Mouse (Mus musculus) neural tube, embryonic 13.5 days (tissue): ENCODE measurements around the gene Btbd1. TPM values are rescaled to one million over a fixed set of nuclear protein-coding genes. Genes with fewer than 3 reads are reported as not detected.

ENCODE experiments used
- ATAC-seq: fragments of 200-750 bp; cut with Nextera tagmentation; 2 replicates; pipeline ENCODE4 v1.8.0; 2017; ENCODE audit warnings: low read depth, mild to moderate bottlenecking, moderate TSS enrichment, moderate library complexity
- H3K27ac ChIP-seq: fragments of 300-500 bp; sonication (generic); replicated peaks from 2 replicates; pipeline ENCODE4 v1.5.1; 2015; ENCODE audit warnings: moderate library complexity, mild to moderate bottlenecking, inconsistent platforms
- H3K27me3 ChIP-seq: fragments of 300-500 bp; sonication (generic); 2 replicates; pipeline ENCODE4 v1.6.1; 2015; ENCODE audit warnings: mild to moderate bottlenecking, inconsistent platforms
- H3K36me3 ChIP-seq: fragments of 300-500 bp; sonication (generic); 2 replicates; pipeline ENCODE4 v1.6.1; 2015; ENCODE audit warnings: mild to moderate bottlenecking, inconsistent platforms
- H3K4me1 ChIP-seq: fragments of 300-500 bp; sonication (generic); replicated peaks from 2 replicates; pipeline ENCODE4 v1.6.1; 2015; ENCODE audit warnings: inconsistent platforms
- H3K4me2 ChIP-seq: fragments of 300-500 bp; sonication (generic); 2 replicates; pipeline ENCODE4 v1.6.1; 2015; ENCODE audit warnings: inconsistent platforms, mild to moderate bottlenecking, moderate library complexity
- H3K4me3 ChIP-seq: fragments of 300-500 bp; sonication (generic); 2 replicates; pipeline ENCODE4 v1.5.1; 2015; ENCODE audit warnings: mild to moderate bottlenecking, inconsistent platforms
- H3K9ac ChIP-seq: fragments of 300-500 bp; sonication (generic); 2 replicates; pipeline ENCODE4 v1.6.1; 2015; ENCODE audit warnings: moderate library complexity, mild to moderate bottlenecking, inconsistent platforms
- H3K9me3 ChIP-seq: fragments of 300-500 bp; sonication (generic); 2 replicates; pipeline ENCODE4 v1.6.1; 2016; ENCODE audit warnings: inconsistent platforms
- WGBS: fragments of 180-500 bp; shearing (Covaris S2); methylation state at CpG from one replicate; pipeline ENCODE4 v1.1.7; 2015; 5-methylcytosine and 5-hydroxymethylcytosine counted together
- polyA plus RNA-seq: library from polyadenylated mRNA; unstranded; fragments of >200 nt; fragmentation: Nextera tagmentation; extraction: Ambion mirVana; gene quantifications from 2 replicates; pipeline ENCODE4 v1.2.1, GENCODE M21; 2015

Gene Btbd1
- polyA plus RNA-seq = 97.1 and 102 TPM in 2 replicates

DNA sequence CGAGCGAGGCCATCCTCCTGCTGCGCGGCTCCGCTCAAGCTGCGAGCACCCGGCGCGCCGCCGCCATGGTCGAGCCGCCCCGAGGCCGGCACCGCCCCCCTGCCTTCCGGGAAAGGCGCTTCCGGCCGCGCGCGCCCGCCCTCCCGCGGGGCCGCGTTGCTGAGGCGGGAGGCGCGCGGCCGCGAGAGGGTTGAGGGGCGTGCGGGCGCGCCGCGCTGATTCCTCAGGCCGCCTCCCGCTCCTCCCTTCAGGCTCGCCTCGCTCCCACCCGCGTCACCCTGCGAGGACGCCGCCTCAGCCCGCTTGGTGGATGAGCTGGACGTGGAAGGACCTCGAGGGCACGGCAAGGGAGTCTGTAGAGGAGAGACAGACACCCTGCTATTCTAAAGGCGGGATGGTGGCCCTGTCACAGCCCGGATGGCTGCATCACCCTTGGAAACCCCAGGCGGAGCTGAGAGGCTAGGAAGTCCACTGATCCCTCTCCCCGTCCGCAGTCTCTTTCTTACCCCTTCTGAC lies at the start of gene Btbd1:
Gene Btbd1, minus strand, starts transcription at position 53 of the 516 bp plus-strand sequence.
- H3K27ac ChIP-seq = peak within 1 kb of the TSS; percentile 96
- WGBS = under 1% methylated on average over 58 of the region's 58 CpGs
- peak; percentile 92 for ATAC-seq

DNA sequence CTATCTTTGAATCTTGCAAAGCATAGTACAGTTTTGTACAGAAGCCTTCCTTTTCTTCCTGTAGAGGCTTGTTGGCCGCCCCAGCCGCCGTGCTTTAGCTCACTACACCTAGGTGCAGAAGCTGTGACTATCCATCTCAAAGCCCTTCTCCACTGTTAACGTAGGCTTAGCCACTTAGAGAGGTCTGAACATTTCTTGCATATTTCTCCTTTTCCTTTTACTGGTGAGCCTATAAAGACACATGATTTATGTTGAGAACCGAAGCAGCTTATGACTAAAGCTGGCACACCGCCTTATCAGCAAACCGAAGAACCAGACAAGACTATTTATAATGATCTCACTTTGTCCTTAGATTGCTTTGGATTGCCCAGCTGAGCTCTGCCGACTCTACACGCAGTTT lies 46.1 kb upstream of the Btbd1 start:
- ATAC-seq = no peak; the same call in 1 of the 2 replicates
- 68% methylated on average over 9 of the region's 9 CpGs for WGBS
- H3K27ac ChIP-seq = peak overlapping the region; percentile 56

More for the DNA sequence above, at the start of gene Btbd1:
- peak within 1 kb of the TSS; percentile 92 for H3K9ac ChIP-seq
- peak within 1 kb of the TSS; percentile 87 for H3K4me2 ChIP-seq
- no peaks in the 10 kb centered on the region for H3K36me3 ChIP-seq
- H3K4me3 ChIP-seq = peak within 1 kb of the TSS; percentile 78
- no peaks in the 10 kb centered on the region for H3K27me3 ChIP-seq
- peaks cover 46% of the 10 kb centered on the region for H3K4me1 ChIP-seq
- no peaks in the 10 kb centered on the region for H3K9me3 ChIP-seq

DNA sequence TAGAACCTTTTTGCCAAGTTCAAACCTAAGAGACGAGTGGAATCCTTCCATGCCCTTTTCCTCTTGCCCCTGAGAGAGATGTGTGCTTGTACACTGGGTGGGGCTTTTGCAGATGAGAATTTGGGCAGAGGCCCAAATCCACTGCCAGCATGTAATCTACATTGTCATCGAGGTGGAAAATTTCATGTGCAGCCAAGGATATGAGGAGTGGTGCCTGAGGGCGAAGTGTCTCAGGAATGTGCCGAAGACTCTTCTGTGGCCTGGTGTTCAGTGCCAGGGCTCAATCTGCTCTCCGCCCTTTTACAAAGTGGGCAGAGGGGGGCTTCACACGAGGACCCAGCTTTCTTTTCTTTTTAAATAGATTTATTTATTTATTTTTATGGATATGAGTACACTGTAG lies 45.4 kb upstream of the Btbd1 start:
- Histone ChIP-seq H3K9me3 (no peaks in the 10 kb centered on the region), H3K27ac (no peak overlapping the region; the same call in 1 of the 2 replicates), H3K27me3 (no peaks in the 10 kb centered on the region), H3K36me3 (no peaks in the 10 kb centered on the region), H3K9ac (no peak overlapping the region), H3K4me1 (peaks cover 12% of the 10 kb centered on the region), H3K4me2 (no peak overlapping the region), H3K4me3 (no peak overlapping the region)
- WGBS = 67% methylated on average over 6 of the region's 6 CpGs
- no peak for ATAC-seq

More for the DNA sequence above, 46.1 kb upstream of the Btbd1 start:
- H3K36me3 ChIP-seq = no peaks in the 10 kb centered on the region
- H3K4me2 ChIP-seq = no peak overlapping the region
- H3K4me1 ChIP-seq = peaks cover 12% of the 10 kb centered on the region
- H3K9ac ChIP-seq = no peak overlapping the region
- no peaks in the 10 kb centered on the region for H3K27me3 ChIP-seq
- H3K4me3 ChIP-seq = no peak overlapping the region
- H3K9me3 ChIP-seq = no peaks in the 10 kb centered on the region

DNA sequence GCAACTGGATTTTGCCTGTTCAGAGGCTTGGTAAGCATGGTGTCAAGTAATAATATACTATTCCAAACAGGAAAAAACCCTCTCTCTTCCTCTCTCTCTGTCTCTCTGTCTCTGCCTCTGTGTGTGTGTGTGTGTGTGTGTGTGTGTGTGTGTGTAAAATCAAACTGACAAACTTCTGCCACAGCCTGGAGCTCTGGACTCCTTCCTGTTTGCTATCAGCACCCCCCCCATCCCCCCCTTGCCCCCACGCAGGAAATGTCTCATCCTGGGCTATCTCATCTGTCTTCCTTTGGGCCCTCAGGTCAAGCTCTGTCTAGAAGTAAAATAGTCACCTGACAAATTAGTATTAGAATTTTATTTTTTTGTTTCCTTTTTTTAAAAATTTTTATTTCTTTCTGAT lies 44.6 kb upstream of the Btbd1 start:
- H3K4me1 ChIP-seq = peaks cover 12% of the 10 kb centered on the region
- H3K4me3 ChIP-seq = no peak overlapping the region
- 73% methylated on average over 1 of the region's 1 CpGs for WGBS
- H3K27ac ChIP-seq = no peak overlapping the region
- H3K36me3 ChIP-seq = no peaks in the 10 kb centered on the region
- H3K9me3 ChIP-seq = no peaks in the 10 kb centered on the region
- no peak for ATAC-seq
- H3K4me2 ChIP-seq = no peak overlapping the region
- H3K9ac ChIP-seq = no peak overlapping the region
- no peaks in the 10 kb centered on the region for H3K27me3 ChIP-seq

DNA sequence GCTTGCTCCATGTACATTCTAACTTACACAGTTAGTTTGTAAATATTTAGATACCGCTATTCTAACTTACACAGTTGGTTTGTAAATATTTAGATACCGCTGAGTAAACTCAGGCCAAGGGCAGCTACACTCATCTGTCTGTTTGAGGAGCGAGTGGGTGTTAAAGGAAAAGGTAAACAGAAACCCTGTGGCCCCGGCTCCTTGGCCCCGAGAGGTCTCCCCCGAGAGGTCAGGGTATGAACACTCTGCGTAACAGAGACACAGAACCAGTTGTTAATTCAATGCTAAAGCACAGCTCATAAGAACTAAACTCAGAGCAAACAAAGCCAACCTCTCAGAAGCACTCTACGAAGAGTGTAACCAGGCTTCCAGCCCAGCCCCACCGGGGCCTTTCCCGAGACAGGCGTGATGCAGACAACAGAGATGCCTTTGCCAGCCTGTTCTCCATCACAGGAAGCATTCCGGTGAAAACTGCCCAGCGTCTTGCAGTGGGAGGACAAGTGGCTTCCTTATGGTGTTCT lies 43.3 kb upstream of the Btbd1 start:
- Histone ChIP-seq H3K9ac (no peak overlapping the region), H3K4me2 (no peak overlapping the region), H3K27ac (no peak overlapping the region), H3K36me3 (no peaks in the 10 kb centered on the region), H3K4me3 (no peak overlapping the region), H3K9me3 (no peaks in the 10 kb centered on the region), H3K27me3 (no peaks in the 10 kb centered on the region), H3K4me1 (peaks cover 18% of the 10 kb centered on the region)
- 80% methylated on average over 13 of the region's 13 CpGs for WGBS
- ATAC-seq = no peak

DNA sequence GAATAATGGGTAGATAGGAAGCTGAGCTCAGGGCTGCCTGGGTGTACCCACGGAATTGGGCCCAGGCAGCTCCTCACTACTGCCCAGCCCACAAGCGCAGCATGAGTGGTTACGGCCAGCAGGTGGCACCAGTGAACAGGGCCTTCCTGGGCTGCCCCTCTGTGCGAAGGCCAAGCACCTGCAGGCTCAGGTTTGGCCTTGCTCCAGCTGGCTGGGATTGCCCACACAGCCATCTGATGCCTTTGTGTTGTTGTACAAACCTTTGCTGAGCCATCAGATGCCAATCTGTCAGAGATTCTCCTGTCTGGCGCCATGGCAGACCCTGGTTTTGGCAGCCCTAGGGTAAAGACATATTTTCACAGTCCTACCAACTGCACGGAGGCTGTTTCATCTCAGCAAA lies 38.9 kb upstream of the Btbd1 start:
- Histone ChIP-seq H3K9me3 (no peaks in the 10 kb centered on the region), H3K27me3 (no peaks in the 10 kb centered on the region), H3K4me2 (no peak overlapping the region), H3K4me1 (peaks cover 6% of the 10 kb centered on the region; the same call in 1 of the 2 replicates), H3K9ac (no peak overlapping the region), H3K36me3 (no peaks in the 10 kb centered on the region), H3K4me3 (no peak overlapping the region), H3K27ac (peak overlapping the region; percentile 49; the same call in 1 of the 2 replicates)
- WGBS = 27% methylated on average over 6 of the region's 6 CpGs
- ATAC-seq = peak; percentile 78

DNA sequence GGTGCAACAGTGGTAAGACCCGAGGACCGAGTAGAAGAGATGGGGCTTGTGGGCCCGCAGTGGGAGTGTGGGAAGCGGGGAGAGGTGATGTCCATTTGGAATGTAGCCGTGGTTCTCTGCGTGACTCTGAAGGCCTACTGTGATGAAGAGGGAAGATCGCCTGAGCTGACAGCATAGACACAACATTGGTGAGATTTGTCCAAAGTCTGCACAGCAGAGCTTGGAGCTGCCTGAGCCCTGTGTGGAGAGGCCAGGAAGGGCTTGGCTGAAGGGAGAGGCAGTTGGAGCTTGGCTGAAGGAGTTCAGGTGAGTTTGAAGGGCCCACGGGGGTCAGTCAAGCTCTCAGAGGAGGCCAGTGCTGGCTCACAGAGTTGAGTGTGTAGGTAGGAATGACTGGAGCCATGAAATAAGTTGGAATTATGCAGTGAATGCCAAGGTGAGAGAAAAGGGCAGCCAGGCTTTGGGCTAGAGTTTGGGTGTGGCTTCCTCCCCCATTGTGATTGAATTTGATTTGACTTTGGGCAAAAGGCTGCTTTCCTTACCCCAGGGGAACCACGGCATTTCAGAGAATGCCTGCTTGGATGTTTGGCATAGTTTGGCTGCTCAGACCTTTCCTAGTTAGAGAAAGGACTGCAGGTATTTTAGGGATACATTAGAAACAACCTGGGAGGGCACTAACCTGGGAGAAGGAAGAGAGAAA lies 38.1 kb upstream of the Btbd1 start:
- no peak overlapping the region for H3K9ac ChIP-seq
- peaks cover 6% of the 10 kb centered on the region; the same call in 1 of the 2 replicates for H3K4me1 ChIP-seq
- H3K9me3 ChIP-seq = no peaks in the 10 kb centered on the region
- H3K4me2 ChIP-seq = no peak overlapping the region
- H3K4me3 ChIP-seq = no peak overlapping the region
- H3K27ac ChIP-seq = no peak overlapping the region
- H3K36me3 ChIP-seq = no peaks in the 10 kb centered on the region
- no peak for ATAC-seq
- H3K27me3 ChIP-seq = no peaks in the 10 kb centered on the region
- WGBS = 89% methylated on average over 9 of the region's 9 CpGs

DNA sequence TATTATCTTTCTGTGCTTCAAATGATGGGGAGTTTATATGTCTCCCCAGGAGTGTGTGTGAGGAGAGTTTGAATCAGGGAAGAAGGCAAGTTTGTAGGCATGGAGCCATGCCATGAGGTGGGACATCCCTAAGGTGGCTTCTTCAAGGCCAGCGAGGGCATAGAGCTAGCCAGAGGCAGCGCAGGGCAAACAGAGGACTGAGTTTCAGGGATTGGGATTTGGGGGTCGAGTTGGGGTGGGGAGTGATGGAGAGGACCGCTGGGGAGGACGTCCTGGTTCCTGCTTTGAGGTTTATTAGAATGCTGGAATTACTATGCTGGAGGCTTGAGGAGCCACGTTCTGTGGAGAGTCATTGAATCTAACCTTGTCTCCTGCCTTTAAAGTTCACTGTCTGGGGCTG lies 36.7 kb upstream of the Btbd1 start:
- Histone ChIP-seq H3K36me3 (no peaks in the 10 kb centered on the region), H3K9me3 (no peaks in the 10 kb centered on the region), H3K27ac (no peak overlapping the region), H3K4me1 (peaks cover 6% of the 10 kb centered on the region; the same call in 1 of the 2 replicates), H3K9ac (no peak overlapping the region), H3K4me2 (no peak overlapping the region), H3K27me3 (no peaks in the 10 kb centered on the region), H3K4me3 (no peak overlapping the region)
- 87% methylated on average over 6 of the region's 6 CpGs for WGBS
- no peak for ATAC-seq

DNA sequence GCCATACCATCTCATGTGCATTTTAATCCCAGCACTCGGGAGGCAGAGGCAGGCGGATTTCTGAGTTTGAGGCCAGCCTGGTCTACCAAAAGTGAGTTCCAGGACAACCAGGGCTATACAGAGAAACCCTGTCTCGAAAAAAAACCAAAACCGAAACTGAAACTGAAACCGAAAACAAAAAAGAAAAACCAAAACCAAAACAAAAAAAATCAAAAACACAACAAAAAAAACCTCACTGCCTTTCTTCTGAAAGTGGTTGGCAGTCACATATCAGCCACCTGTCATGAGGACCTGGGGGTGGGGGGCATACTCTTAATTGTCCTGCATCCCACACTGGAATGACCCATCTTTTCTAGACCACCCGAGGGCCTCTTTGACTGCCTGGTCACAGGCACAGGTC lies 35.3 kb upstream of the Btbd1 start:
- H3K27me3 ChIP-seq = peaks cover 5% of the 10 kb centered on the region; the same call in 1 of the 2 replicates
- no peak overlapping the region for H3K4me3 ChIP-seq
- H3K4me1 ChIP-seq = peaks cover 14% of the 10 kb centered on the region; the same call in 1 of the 2 replicates
- no peak overlapping the region for H3K4me2 ChIP-seq
- H3K27ac ChIP-seq = no peak overlapping the region
- H3K9ac ChIP-seq = no peak overlapping the region
- WGBS = 86% methylated on average over 6 of the region's 6 CpGs
- H3K36me3 ChIP-seq = no peaks in the 10 kb centered on the region
- ATAC-seq = no peak
- no peaks in the 10 kb centered on the region for H3K9me3 ChIP-seq

DNA sequence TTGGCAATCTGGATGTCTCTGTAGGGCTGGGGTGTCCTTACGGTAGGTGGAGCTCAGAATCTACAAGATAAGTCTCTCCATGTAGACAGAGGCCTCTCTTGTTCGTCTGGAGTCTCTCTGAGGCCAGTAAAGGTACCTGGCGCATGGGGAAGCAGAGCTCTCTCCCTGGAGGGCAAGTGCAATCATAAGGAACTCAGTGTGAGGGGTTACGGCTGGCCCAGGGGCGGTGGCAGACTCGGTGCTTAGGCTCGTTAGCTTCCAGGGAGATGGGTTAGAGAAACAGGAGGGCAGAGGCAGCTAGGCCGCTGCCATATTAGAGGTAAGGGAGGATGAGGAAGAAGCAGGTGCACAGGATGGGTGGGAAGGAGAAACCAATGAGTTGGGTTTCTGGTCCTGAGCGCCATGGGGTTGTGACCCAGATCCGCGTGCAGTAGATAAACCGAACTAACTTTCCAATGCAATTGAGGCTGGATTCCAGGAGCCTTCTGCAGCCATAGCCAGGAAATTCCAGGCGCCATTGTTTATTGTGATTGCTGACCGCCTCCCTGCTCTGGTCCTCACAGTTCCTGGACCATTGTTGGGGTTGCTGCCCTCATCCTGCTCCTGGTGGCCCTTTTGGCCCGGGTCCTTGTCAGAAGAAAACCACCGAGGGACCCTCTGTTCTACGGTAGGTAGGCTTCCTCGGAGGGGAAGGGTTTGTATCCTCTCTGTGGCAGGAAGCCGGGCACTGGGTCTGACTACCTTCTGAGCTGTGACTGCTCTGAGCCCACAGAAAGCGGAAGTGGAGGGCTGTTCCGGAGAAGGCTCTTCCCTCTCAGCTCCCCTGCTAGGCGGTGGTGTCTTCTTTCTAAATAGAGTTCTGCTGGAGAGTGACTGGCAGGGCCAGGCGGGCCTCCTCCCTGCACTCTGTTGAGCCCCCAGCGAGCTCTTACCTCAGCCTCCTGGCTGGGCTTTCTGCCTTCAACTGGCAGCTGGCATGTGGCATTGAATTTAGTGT lies 33.7 kb upstream of the Btbd1 start:
- Histone ChIP-seq H3K36me3 (no peaks in the 10 kb centered on the region), H3K4me1 (peaks cover 22% of the 10 kb centered on the region; the same call in 1 of the 2 replicates), H3K4me2 (no peak overlapping the region), H3K4me3 (no peak overlapping the region), H3K27ac (no peak overlapping the region), H3K9ac (no peak overlapping the region), H3K9me3 (no peaks in the 10 kb centered on the region), H3K27me3 (peaks cover 12% of the 10 kb centered on the region)
- 74% methylated on average over 24 of the region's 24 CpGs for WGBS
- ATAC-seq = no peak

DNA sequence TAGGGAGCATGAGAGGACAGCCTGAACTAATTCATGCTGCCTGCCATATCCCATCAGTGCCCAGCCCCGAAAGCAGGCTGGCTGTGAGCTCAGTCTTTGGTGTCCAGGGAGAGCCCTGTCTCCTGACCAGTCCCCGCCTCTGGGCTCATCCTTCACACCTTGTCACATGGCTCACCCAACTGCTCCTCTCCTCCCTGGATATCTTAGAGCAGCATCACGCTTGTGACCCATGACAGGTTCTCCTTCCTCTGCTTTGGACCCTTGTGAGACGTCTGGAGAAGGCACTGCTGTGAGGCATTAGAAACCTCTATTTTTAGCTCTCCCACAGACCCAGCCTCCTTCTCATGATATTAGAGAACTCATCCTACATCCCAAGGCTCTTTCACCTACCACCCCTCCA lies 32.7 kb upstream of the Btbd1 start:
- no peak overlapping the region for H3K9ac ChIP-seq
- no peak overlapping the region for H3K27ac ChIP-seq
- 71% methylated on average over 4 of the region's 4 CpGs for WGBS
- no peaks in the 10 kb centered on the region for H3K36me3 ChIP-seq
- ATAC-seq = no peak
- no peaks in the 10 kb centered on the region for H3K9me3 ChIP-seq
- H3K4me1 ChIP-seq = peaks cover 22% of the 10 kb centered on the region; the same call in 1 of the 2 replicates
- no peak overlapping the region for H3K4me2 ChIP-seq
- H3K4me3 ChIP-seq = no peak overlapping the region
- peaks cover 21% of the 10 kb centered on the region for H3K27me3 ChIP-seq
